Mouse (Mus musculus): ENCODE data around the gene Cacul1. TPM values are rescaled to one million over a fixed set of nuclear protein-coding genes. Genes with fewer than 3 reads are reported as not detected.

Gene Cacul1
- total RNA-seq, 1 experiment from 2014 or later: 52.0 TPM

GRCm38 (mm10) chr19:60477788-60478187, 103.0 kb downstream of the Cacul1 start:
- no peak for ATAC-seq (replicated peaks in 1 of 2; ENCODE audit: insufficient read depth in 1 of 2, low FRiP score in 2 of 2, low TSS enrichment in 1 of 2, low read depth in 1 of 2, poor library complexity in 2 of 2, severe bottlenecking in 2 of 2)

Other genes with a start within 250 kb of the Cacul1 start
- not detected in 2 replicates for gene Prlhr, start 112.7 kb downstream of the Cacul1 start, total RNA-seq (2017)
- gene Nanos1, start 175.0 kb upstream of the Cacul1 start, total RNA-seq (2017): 1.3 and 2.3 TPM in 2 replicates
- gene Eif3a, start 209.6 kb upstream of the Cacul1 start, total RNA-seq (2017): 324 and 410 TPM in 2 replicates
- 21.0 and 22.3 TPM in 2 replicates for gene Fam45a, start 230.6 kb upstream of the Cacul1 start, total RNA-seq (2017)